Mouse (Mus musculus): ENCODE data around the gene Kcnq2.

Kcnq2 gene

GRCm38 (mm10) chr2:181147546-181148317 lies 12.6 kb upstream of the Kcnq2 start:
- no peak for DNase-seq (ENCODE audit: low spot score in 2 of 2)

- DNase-seq (ENCODE audit: low spot score in 2 of 2), result no peak
Measured at GRCm38 (mm10) chr2:181146976-181147545, 12.0 kb upstream of the Kcnq2 start.

GRCm38 (mm10) chr2:181144675-181145074 lies 9.6 kb upstream of the Kcnq2 start:
- DNase-seq (ENCODE audit: low spot score in 2 of 2), result no peak

DNA sequence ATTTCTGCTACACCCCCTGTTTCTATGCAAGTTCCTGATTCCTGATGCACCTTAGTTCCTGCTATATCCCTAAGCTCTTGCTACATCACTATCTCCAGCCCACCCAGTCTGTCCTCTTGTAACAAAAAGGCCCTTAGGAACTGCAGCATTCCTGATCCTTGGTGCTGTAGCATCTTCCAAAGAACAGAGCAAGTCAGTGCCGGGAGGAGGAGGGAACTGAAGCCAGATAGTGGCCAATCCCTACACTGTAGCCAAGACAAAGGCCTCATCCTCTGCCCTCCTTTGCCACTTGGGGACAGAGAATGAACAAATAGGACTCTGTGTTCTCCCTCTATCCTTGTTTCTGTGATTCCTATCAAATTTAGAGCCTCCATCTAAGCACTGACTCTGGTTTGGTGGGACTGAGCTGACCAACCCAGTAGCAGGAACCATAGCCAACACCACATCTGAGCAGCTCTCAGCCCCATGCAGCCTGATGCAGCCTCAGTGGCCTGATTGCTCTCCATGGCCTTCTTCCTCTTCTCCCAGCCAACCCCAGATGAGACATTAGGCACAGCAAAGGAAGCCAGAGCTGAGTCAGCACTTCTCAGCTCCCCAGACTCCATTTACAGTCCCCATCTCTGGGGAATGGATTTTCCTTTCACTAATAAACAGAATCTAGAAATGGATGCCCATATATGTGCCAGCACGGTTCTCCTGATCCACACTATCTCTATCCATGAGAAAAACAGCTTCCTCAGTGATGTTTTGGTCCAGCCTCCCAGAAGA lies 8.6 kb upstream of the Kcnq2 start:
- DNase-seq (ENCODE audit: low spot score in 2 of 2), result no peak

DNA sequence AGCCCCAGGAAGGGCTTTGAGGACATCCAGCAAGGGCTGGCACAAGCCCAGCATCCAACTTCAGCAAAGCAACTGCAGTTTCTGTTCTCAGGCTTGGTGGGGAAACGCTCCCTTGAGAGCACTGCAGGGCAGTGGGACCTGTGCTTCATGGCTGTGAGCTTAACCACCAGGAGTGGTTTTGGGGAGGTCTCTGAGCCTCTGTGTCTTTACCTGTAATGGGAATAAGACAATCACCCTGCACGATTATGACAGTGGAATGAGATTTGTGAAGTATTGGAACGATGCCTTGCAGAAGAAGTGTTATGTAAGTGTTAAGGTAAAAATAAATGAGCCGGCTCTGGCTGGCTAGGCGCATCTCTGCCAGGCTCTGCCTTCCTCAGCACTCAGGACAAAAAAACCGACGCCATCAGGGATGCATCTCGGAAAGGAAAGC lies 7.6 kb upstream of the Kcnq2 start:
- DNase-seq (ENCODE audit: low spot score in 2 of 2), result no peak

GRCm38 (mm10) chr2:181139641-181140193 lies 4.6 kb upstream of the Kcnq2 start:
- no peak for DNase-seq (ENCODE audit: low spot score in 2 of 2)

GRCm38 (mm10) chr2:181136934-181137333 lies 1.8 kb upstream of the Kcnq2 start:
- no peak for DNase-seq (ENCODE audit: low spot score in 2 of 2)

DNA sequence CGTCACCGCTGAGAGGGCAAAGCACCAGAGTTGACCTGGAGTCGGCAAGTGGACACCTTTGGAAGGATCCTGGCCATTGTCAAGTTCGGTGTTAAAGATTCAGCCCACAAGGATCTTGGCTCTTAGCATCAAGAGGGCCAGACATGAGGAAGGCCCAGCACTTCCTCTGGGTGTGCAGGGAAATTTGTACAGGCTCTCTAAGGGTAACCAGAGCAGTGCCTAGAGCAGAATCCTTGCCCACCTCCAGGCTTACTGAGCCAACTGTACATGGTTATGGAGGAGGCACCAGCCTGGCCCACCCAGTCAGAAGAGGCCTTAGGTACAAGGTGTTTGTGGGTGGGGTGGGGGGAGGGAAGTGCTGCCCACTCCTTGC lies 332 bp upstream of the Kcnq2 start:
- no peak for DNase-seq (ENCODE audit: low spot score in 2 of 2)

GRCm38 (mm10) chr2:181133837-181134590 lies 1.1 kb downstream of the Kcnq2 start:
- DNase-seq (ENCODE audit: low spot score in 2 of 2), result no peak

DNA sequence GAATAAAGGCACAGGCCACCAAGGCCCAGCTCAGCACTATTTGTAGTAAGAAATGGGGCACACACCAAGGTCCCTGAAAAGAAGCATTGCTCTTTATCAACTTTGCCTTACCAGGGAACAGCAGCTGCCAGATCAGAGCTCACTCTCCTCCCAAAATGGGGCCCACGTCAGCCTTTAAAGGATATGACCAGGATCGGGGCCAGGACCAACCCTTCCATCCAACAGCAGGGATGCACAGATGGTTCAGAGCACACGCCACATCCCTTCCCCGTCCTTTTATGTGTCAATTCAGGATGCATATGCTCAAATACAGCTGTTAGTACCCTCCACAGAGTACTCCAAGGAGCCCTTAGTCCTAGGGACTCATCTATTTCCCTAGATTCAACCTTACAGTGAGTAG lies 4.9 kb downstream of the Kcnq2 start:
- DNase-seq (ENCODE audit: low spot score in 2 of 2), result no peak

GRCm38 (mm10) chr2:181128963-181129362 lies 6.1 kb downstream of the Kcnq2 start:
- no peak for DNase-seq (ENCODE audit: low spot score in 2 of 2)

DNA sequence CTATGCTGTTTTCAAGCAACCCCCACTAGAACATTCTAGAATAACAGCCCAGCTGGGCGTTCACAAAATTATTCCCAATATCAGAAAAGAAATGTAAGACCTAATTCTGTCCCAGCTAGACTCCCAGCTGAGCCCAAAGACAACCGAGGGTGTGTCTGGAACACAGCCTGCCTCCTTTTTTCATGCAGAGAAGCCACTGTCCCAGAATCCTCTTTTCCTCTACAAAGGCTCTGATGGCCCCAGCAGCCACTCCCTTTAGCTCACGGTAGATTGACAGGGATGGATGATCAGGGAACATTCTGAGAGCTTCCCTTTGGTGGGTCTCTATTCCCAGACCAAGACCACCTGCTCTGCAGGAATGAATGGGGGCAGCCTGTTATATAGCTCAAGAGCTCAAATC lies 7.3 kb downstream of the Kcnq2 start:
- DNase-seq (ENCODE audit: low spot score in 2 of 2), result no peak

- DNase-seq (ENCODE audit: low spot score in 2 of 2), result no peak
Measured at GRCm38 (mm10) chr2:181125726-181126455, 9.2 kb downstream of the Kcnq2 start.

DNA sequence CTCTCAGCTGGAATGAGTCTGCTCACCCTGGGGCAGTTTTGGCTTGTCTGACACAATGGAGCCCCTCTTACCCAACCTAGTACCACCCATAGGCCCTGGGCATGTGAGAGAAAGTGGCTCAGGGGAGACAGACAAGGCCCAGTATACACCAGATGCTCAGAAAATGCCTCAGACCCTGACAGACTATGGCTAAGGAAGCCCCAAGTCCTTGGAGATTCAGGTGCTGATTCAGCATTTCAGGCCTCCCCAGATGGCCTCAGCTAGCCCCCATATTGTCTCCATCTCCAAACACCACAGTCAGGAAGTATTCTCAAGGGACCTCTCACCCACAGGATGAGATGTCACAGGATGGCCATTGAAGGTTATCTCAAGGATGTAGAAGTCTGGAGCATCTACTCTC lies 12.5 kb downstream of the Kcnq2 start:
- no peak for DNase-seq (ENCODE audit: low spot score in 2 of 2)

DNA sequence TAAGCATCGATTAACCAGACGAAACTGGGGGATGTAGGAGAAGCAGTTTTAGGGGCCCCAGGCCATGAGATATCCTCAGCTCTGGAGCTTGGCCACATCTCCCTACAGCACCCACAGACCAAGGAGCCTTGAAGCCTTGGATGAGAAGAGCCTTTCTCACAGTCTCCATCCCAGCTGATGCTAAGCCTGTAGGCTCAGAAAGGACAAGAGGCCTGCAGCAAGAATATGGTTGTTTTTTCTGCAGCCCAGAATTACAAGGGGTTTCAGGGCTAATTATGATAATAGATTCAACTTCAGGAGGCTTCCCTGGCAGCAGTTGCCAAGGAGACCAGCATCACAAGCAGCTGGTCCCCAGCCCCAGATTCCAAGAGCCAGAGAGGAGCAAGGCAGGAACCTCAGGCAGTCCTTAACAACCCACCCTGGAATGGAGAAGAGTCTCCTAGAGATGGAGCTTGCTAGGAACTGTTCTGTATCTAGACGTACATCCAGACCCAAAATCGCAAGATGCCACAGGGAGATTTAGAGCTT lies 14.1 kb downstream of the Kcnq2 start:
- DNase-seq (ENCODE audit: low spot score in 2 of 2), result no peak

DNA sequence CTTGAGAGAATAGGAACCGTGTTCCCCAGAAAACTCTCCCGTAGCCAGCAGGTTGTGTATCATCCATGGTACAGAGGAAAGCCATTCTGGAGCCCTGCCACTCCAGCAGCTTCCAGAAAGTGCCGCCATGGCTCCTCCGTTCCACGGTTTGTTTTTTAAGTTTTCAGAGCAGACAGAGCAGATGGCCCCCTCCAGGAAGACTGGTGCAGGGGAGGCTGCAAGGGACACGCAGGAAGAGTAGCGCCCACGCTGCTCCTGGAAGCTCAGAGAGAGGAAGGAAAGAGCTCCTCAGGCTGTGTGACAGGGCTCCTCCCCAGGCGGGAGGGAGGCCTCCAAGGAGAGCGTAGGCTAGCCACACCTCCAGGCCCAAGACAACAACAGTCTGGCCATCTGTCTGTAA lies 15.1 kb downstream of the Kcnq2 start:
- no peak for DNase-seq (ENCODE audit: low spot score in 2 of 2)

GRCm38 (mm10) chr2:181116436-181116835 lies 18.7 kb downstream of the Kcnq2 start:
- DNase-seq (ENCODE audit: low spot score in 2 of 2), result no peak

- no peak for DNase-seq (ENCODE audit: low spot score in 2 of 2)
Measured at GRCm38 (mm10) chr2:181115367-181115766, 19.7 kb downstream of the Kcnq2 start.

GRCm38 (mm10) chr2:181113762-181114361 lies 21.2 kb downstream of the Kcnq2 start:
- no peak for DNase-seq (ENCODE audit: low spot score in 2 of 2)

GRCm38 (mm10) chr2:181111665-181112064 lies 23.4 kb downstream of the Kcnq2 start:
- DNase-seq (ENCODE audit: low spot score in 2 of 2), result no peak

Data from spleen, postnatal 14 days (tissue).